Comparison of ENCODE assay signal across 10 mouse cellular contexts in genomic region chr4:108838031-108838430, GRCm38 (mm10). TPM values are rescaled to one million over a fixed set of nuclear protein-coding genes. Genes with fewer than 3 reads are reported as not detected.
DNase-seq lines count a peak whose midpoint lies in the region; ATAC-seq and TF ChIP-seq lines count a peak whose summit lies in the region.
"Had no signal": no experiment of that assay in that cellular context is flagged by ENCODE, and none has a peak within 500 bp of the region (broad histone marks: within the 10 kb centered on the region; RNA-seq: fewer than 3 reads in every experiment).

No protein-coding gene starts in this region.

- no peak for TF ChIP-seq POLR2A in cerebellum, adult 2 months (IDR thresholded peaks at IDR 0.05; ENCODE audit: borderline replicate concordance, insufficient read depth, low read length)

- TF ChIP-seq CTCF in cerebellum, adult 2 months (IDR thresholded peaks at IDR 0.05; ENCODE audit: borderline replicate concordance, insufficient read depth, low read depth, low read length): no peak
- TF ChIP-seq CTCF in left cerebral cortex, adult 2 months (IDR thresholded peaks at IDR 0.05): no peak

- no peak for ATAC-seq in megakaryocyte progenitor cell, adult 5-6 weeks (replicated peaks; ENCODE audit: poor library complexity)
- no peak for ATAC-seq in megakaryocyte-erythroid progenitor cell, adult 5-6 weeks (replicated peaks; ENCODE audit: low FRiP score, low TSS enrichment, poor library complexity, severe bottlenecking)
- ATAC-seq: inflammation-experienced regulatory T-cells, adult 6 months had no signal

- H3K27ac ChIP-seq in cerebellum, adult 2 months (ENCODE audit: insufficient read depth, low read length): no peak overlapping the region
- H3K27ac ChIP-seq in left cerebral cortex, adult 2 months: peak overlapping the region; percentile 75
- H3K27ac ChIP-seq: limb, embryonic 13.5 days had no signal

- DNase-seq in cerebellum, adult 2 months: peak; percentile 51 to 84
- no peak for DNase-seq in cerebellum, postnatal 14 days
- DNase-seq in left cerebral cortex, adult 2 months (ENCODE audit: extremely low spot score in 1 of 2, low spot score in 2 of 2): no peak
- no peak for DNase-seq in left cerebral cortex, postnatal 4 days
- DNase-seq in fat pad, adult 2 months (ENCODE audit: extremely low read depth, low read depth, low spot score): peak; percentile 83
- peak; percentile 4 for DNase-seq in lung, postnatal 14 days

- H3K4me1 ChIP-seq in cerebellum, adult 2 months (ENCODE audit: control insufficient read depth, insufficient read depth, low read length): 0 out of 2 replicates have a peak, but pooled peaks cover 8% of the 10 kb centered on the region

- WGBS in cerebellum, adult 2 months: 27% methylated on average over 4 of the region's 4 CpGs

- H3K27me3 ChIP-seq in cerebellum, adult 2 months (ENCODE audit: control insufficient read depth, insufficient read depth, low read length): no peaks in the 10 kb centered on the region
- H3K27me3 ChIP-seq: limb, embryonic 13.5 days had no signal

- intact Hi-C loops in left cerebral cortex, adult 2 months (cut with DNase I): no loop called here
- intact Hi-C loops in left cerebral cortex, postnatal 4 days (cut with DNase I): no loop called here

- H3K4me3 ChIP-seq in cerebellum, adult 2 months (replicated peaks; ENCODE audit: insufficient read depth, low read depth, low read length): no peak overlapping the region
- no peak overlapping the region for H3K4me3 ChIP-seq in left cerebral cortex, adult 2 months
- H3K4me3 ChIP-seq: limb, embryonic 13.5 days had no signal

RNA-seq across cellular contexts. Expression of gene Txndc12, which starts 3.6 kb away (rescaled TPM):
- polyA plus RNA-seq in cerebellum, adult 2 months (2012; rRNA removed): 51.3 and 53.6 TPM in 2 replicates
- total RNA-seq in left cerebral cortex, adult 2 months (2021): 10 to 100 TPM; 35.4 to 40.2 TPM
- total RNA-seq in left cerebral cortex, postnatal 4 days (2021): 10 to 100 TPM; 52.4 to 55.6 TPM
- 74.7 and 75.3 TPM in 2 replicates for total RNA-seq in megakaryocyte progenitor cell, adult 5-6 weeks (2015)
- total RNA-seq in megakaryocyte progenitor cell, adult 5-6 weeks (2017): 87.4 and 88.7 TPM in 2 replicates
- 19.7 and 20.8 TPM in 2 replicates for total RNA-seq in megakaryocyte-erythroid progenitor cell, adult 5-6 weeks (2014; fragmentation: Nextera tagmentation)
- total RNA-seq in megakaryocyte-erythroid progenitor cell, adult 5-6 weeks (2017): 18.3 and 56.6 TPM in 2 replicates

RNA-seq across cellular contexts. Expression of gene Btf3l4, which starts 4.6 kb away (rescaled TPM):
- polyA plus RNA-seq in cerebellum, adult 2 months (2012; rRNA removed): 84.4 and 84.7 TPM in 2 replicates
- 10 to 100 TPM; 88.9 to 97.3 TPM for total RNA-seq in left cerebral cortex, adult 2 months (2021)
- 100 to 1,000 TPM in 1 of 2 experiments, 10 to 100 TPM in 1; 99.8 to 114 TPM for total RNA-seq in left cerebral cortex, postnatal 4 days (2021)
- 92.8 and 111 TPM in 2 replicates for total RNA-seq in megakaryocyte progenitor cell, adult 5-6 weeks (2015)
- total RNA-seq in megakaryocyte progenitor cell, adult 5-6 weeks (2017): 68.1 and 77.3 TPM in 2 replicates
- total RNA-seq in megakaryocyte-erythroid progenitor cell, adult 5-6 weeks (2014; fragmentation: Nextera tagmentation): 55.3 and 67.7 TPM in 2 replicates
- 61.7 and 80.3 TPM in 2 replicates for total RNA-seq in megakaryocyte-erythroid progenitor cell, adult 5-6 weeks (2017)

RNA-seq across cellular contexts. Expression of gene Kti12, which starts 9.6 kb away (rescaled TPM):
- polyA plus RNA-seq in cerebellum, adult 2 months (2012; rRNA removed): 20.0 TPM in 2 replicates
- 10 to 100 TPM; 17.6 to 20.3 TPM for total RNA-seq in left cerebral cortex, adult 2 months (2021)
- total RNA-seq in left cerebral cortex, postnatal 4 days (2021): 10 to 100 TPM; 17.4 to 19.2 TPM
- 43.7 and 55.5 TPM in 2 replicates for total RNA-seq in megakaryocyte progenitor cell, adult 5-6 weeks (2015)
- 28.8 and 29.2 TPM in 2 replicates for total RNA-seq in megakaryocyte progenitor cell, adult 5-6 weeks (2017)
- total RNA-seq in megakaryocyte-erythroid progenitor cell, adult 5-6 weeks (2014; fragmentation: Nextera tagmentation): 64.5 and 71.6 TPM in 2 replicates
- total RNA-seq in megakaryocyte-erythroid progenitor cell, adult 5-6 weeks (2017): 30.7 and 50.8 TPM in 2 replicates

RNA-seq across cellular contexts. Expression of gene A730015C16Rik, which starts 10.4 kb away (rescaled TPM):
- not detected in 2 replicates for polyA plus RNA-seq in cerebellum, adult 2 months (2012; rRNA removed)
- total RNA-seq in left cerebral cortex, adult 2 months (2021): not detected
- not detected for total RNA-seq in left cerebral cortex, postnatal 4 days (2021)
- total RNA-seq in megakaryocyte progenitor cell, adult 5-6 weeks (2015): 0.22 and 0.46 TPM in 2 replicates
- 0.37 and 0.71 TPM in 2 replicates for total RNA-seq in megakaryocyte progenitor cell, adult 5-6 weeks (2017)
- total RNA-seq in megakaryocyte-erythroid progenitor cell, adult 5-6 weeks (2014; fragmentation: Nextera tagmentation): not detected in 2 replicates
- total RNA-seq in megakaryocyte-erythroid progenitor cell, adult 5-6 weeks (2017): 0.42 TPM in 1 of 2 replicates, not detected in the other

RNA-seq across cellular contexts. Expression of gene Rab3b, which starts 40.8 kb away (rescaled TPM):
- polyA plus RNA-seq in cerebellum, adult 2 months (2012; rRNA removed): 40.1 and 42.5 TPM in 2 replicates
- 10 to 100 TPM; 79.7 to 81.2 TPM for total RNA-seq in left cerebral cortex, adult 2 months (2021)
- 100 to 1,000 TPM; 133 to 134 TPM for total RNA-seq in left cerebral cortex, postnatal 4 days (2021)
- total RNA-seq in megakaryocyte progenitor cell, adult 5-6 weeks (2015): 0.30 TPM in 1 of 2 replicates, not detected in the other
- total RNA-seq in megakaryocyte progenitor cell, adult 5-6 weeks (2017): not detected in 2 replicates
- not detected in 2 replicates for total RNA-seq in megakaryocyte-erythroid progenitor cell, adult 5-6 weeks (2014; fragmentation: Nextera tagmentation)
- total RNA-seq in megakaryocyte-erythroid progenitor cell, adult 5-6 weeks (2017): not detected in 2 replicates

Comparison
In these comparisons a context has a peak if more than half of its experiments do, and no peak if none do; other contexts are left out.
1. DNase-seq: peak in cerebellum, adult 2 months (2 of 2), fat pad, adult 2 months (single experiment) and lung, postnatal 14 days (single experiment); none in cerebellum, postnatal 14 days (0 of 2), left cerebral cortex, adult 2 months (0 of 2) and left cerebral cortex, postnatal 4 days (single experiment).